Mouse (Mus musculus) forebrain, embryonic 15.5 days (tissue): ENCODE data around the gene Tmem269. TPM values are rescaled to one million over a fixed set of nuclear protein-coding genes. Genes with fewer than 3 reads are reported as not detected.

Experiments
- ATAC-seq: fragments of 200-750 bp; cut with Nextera tagmentation; replicated peaks from 2 replicates; pipeline ENCODE4 v1.8.0; 2017; ENCODE audit warnings: mild to moderate bottlenecking, moderate TSS enrichment, moderate library complexity
- H3K27ac ChIP-seq: fragments of 300-500 bp; sonication (generic); replicated peaks from 2 replicates; pipeline ENCODE4 v1.5.1; 2015; ENCODE audit warnings: mild to moderate bottlenecking, inconsistent platforms
- H3K27me3 ChIP-seq: fragments of 300-500 bp; sonication (generic); 2 replicates; pipeline ENCODE4 v1.6.1; 2015; ENCODE audit warnings: inconsistent platforms
- H3K36me3 ChIP-seq: fragments of 300-500 bp; sonication (generic); 2 replicates; pipeline ENCODE4 v1.6.1; 2015; ENCODE audit warnings: mild to moderate bottlenecking, inconsistent platforms
- H3K4me1 ChIP-seq: fragments of 300-500 bp; sonication (generic); 2 replicates; pipeline ENCODE4 v1.6.1; 2015; ENCODE audit warnings: inconsistent platforms
- H3K4me2 ChIP-seq: fragments of 300-500 bp; sonication (generic); replicated peaks from 2 replicates; pipeline ENCODE4 v1.6.1; 2015; ENCODE audit warnings: mild to moderate bottlenecking, inconsistent platforms
- H3K4me3 ChIP-seq: fragments of 300-500 bp; sonication (generic); 2 replicates; pipeline ENCODE4 v1.5.1; 2015; ENCODE audit warnings: mild to moderate bottlenecking, inconsistent platforms
- H3K9ac ChIP-seq: fragments of 300-500 bp; sonication (generic); replicated peaks from 2 replicates; pipeline ENCODE4 v1.6.1; 2015; ENCODE audit warnings: mild to moderate bottlenecking, inconsistent platforms
- H3K9me3 ChIP-seq: fragments of 300-500 bp; sonication (generic); 2 replicates; pipeline ENCODE4 v1.6.1; 2016; ENCODE audit warnings: inconsistent platforms
- WGBS: fragments of 180-500 bp; shearing (Covaris S2); methylation state at CpG from one replicate; pipeline ENCODE4 v1.1.7; 2015; ENCODE audit warnings: mixed read lengths; 5-methylcytosine and 5-hydroxymethylcytosine counted together
- polyA plus RNA-seq: library from polyadenylated mRNA; unstranded; fragments of >200 nt; fragmentation: Nextera tagmentation; extraction: Ambion mirVana; gene quantifications from 2 replicates; pipeline ENCODE4 v1.2.1, GENCODE M21; 2015

Gene Tmem269
- polyA plus RNA-seq, 1 experiment from 2014 or later: 0.17 TPM

DNA sequence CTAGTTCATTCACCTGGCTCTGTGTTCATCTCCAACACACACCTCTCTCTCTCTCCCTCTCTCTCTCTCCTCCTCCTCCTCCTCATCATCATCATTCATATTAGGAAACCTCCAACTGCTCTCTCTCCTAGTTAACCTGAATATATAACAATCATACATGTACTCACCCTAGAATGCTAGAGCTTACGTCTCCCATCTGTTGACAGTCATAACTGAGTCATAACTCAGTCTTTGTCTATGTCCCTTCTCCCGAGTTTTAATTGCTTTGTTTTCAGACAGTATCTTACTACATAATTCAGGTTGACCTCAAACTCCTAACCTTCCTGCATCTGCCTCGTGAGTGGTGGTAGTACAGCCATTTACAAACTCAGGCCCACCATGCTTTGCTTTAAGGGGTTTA is 26.7 kb downstream of the Tmem269 start:
- Histone ChIP-seq H3K4me2 (no peak overlapping the region), H3K9me3 (no peaks in the 10 kb centered on the region), H3K9ac (no peak overlapping the region), H3K36me3 (no peaks in the 10 kb centered on the region), H3K4me3 (no peak overlapping the region), H3K27me3 (no peaks in the 10 kb centered on the region), H3K4me1 (peaks cover 4% of the 10 kb centered on the region), H3K27ac (no peak overlapping the region)
- ATAC-seq: no peak
- 77% methylated on average over 3 of the region's 3 CpGs for WGBS

DNA sequence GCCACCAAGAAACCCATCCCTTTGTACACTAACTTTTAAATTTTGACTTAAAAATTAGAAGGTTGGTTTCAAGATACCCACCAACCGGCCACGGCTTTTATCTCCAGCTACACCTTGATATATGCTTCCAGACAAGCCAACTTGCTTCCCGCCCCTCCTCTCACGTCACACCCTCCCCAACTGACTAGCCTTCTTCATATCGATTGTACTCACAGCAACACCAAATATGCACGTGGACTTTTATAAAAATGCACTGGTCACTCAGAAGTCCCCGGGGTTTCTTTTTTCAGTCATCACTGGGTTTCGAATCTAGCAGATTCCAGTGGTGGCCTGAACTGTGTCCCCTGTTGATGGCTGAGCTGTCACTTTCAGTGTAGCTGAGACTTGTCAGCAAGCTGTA is 27.4 kb downstream of the Tmem269 start:
- no peak overlapping the region for H3K9ac ChIP-seq
- ATAC-seq: no peak
- no peak overlapping the region for H3K4me2 ChIP-seq
- H3K4me3 ChIP-seq: no peak overlapping the region
- H3K27me3 ChIP-seq: no peaks in the 10 kb centered on the region; the same call in 1 of the 2 replicates
- H3K36me3 ChIP-seq: no peaks in the 10 kb centered on the region
- H3K4me1 ChIP-seq: no peaks in the 10 kb centered on the region
- H3K9me3 ChIP-seq: no peaks in the 10 kb centered on the region
- H3K27ac ChIP-seq: no peak overlapping the region
- WGBS: 90% methylated on average over 8 of the region's 8 CpGs

DNA sequence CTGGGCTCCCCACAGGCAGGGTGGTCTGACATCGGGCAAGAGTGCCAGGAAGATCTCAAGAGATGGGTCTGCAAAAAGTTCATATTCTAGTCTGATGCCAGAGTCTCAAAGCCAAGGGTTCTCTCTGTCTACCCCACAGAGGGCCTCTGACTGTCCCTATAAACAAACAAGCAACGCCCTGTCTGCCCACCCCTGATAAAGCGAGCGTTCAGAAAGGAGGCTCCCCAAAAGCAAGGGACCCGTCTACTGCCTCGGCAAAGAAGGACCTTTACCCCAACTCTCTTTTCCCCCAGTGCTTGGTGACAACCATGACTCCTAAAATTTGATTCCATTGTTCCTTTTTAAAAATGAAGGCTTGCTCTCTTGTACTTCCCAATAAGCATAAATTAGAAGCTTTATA is 28.2 kb downstream of the Tmem269 start, which contains the start of gene Ermap:
Gene Ermap (minus strand): TSS at position 148 of the 400 bp plus-strand sequence.
- H3K36me3 ChIP-seq: no peaks in the 10 kb centered on the region
- no peak within 1 kb of the TSS for H3K9ac ChIP-seq
- no peak within 1 kb of the TSS for H3K4me3 ChIP-seq
- no peaks in the 10 kb centered on the region; the same call in 1 of the 2 replicates for H3K27me3 ChIP-seq
- H3K4me1 ChIP-seq: no peaks in the 10 kb centered on the region
- H3K9me3 ChIP-seq: no peaks in the 10 kb centered on the region
- 77% methylated on average over 6 of the region's 6 CpGs for WGBS
- no peak within 1 kb of the TSS for H3K4me2 ChIP-seq
- ATAC-seq: no peak
- no peak within 1 kb of the TSS for H3K27ac ChIP-seq

DNA sequence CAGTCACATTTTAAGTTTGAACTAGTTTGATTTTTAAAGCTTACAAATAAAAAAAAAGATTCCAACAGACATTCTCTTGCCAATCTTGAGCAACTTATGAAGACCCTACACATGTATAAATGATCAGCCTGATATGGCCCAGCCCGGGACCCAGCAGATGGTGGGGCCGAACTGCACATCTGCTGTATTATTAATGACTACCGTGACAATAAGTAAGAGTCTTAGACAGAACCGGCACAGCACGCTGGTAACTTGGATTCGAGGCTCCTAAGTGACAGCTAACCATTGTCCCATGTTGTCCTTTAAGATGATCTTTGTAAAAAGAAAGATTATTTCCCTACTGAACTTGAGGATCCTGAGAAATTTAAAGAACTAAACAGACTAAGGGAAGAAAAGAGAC is 28.6 kb downstream of the Tmem269 start:
- no peak overlapping the region for H3K27ac ChIP-seq
- no peak overlapping the region for H3K4me3 ChIP-seq
- H3K27me3 ChIP-seq: no peaks in the 10 kb centered on the region; the same call in 1 of the 2 replicates
- no peaks in the 10 kb centered on the region for H3K4me1 ChIP-seq
- no peak overlapping the region for H3K9ac ChIP-seq
- H3K9me3 ChIP-seq: no peaks in the 10 kb centered on the region
- ATAC-seq: no peak
- no peak overlapping the region for H3K4me2 ChIP-seq
- WGBS: 63% methylated on average over 6 of the region's 6 CpGs
- H3K36me3 ChIP-seq: no peaks in the 10 kb centered on the region

DNA sequence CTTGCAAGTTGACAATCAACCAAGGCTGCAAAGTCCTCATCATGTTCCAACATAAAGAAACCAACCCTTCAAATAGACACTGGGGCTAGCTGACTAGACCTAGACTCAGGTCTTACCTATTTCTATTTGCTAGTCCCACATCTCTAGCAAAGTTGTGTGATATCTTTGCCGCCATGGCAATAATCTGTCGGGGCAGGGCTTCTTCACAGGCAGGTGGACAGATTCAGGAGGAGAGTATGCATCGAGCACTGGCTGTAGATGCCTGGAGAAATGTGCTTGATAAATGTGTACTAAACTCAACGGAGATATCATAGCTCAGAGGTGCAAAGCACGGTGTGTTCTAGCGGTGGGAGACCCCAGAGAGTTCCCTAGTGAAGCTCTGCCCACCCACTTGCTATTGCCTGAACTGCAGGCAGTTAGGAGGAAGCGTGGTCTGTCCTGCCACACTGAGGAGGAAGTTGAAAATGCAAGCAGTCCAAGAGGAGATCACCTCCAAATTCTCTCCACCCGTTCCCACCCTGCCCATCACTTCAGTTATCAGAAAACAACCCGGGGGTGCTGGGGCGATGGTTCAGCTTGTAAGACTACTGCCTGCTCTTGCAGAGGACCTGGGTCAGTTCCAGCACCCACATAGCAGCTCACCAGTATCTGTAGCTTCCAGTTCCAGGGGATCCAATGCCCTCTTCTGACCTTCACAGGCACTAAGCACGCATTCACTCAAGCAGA is 29.8 kb downstream of the Tmem269 start:
- no peaks in the 10 kb centered on the region; the same call in 1 of the 2 replicates for H3K27me3 ChIP-seq
- H3K27ac ChIP-seq: no peak overlapping the region
- no peak overlapping the region for H3K4me3 ChIP-seq
- no peaks in the 10 kb centered on the region for H3K36me3 ChIP-seq
- H3K4me1 ChIP-seq: no peaks in the 10 kb centered on the region
- H3K9ac ChIP-seq: no peak overlapping the region
- no peak for ATAC-seq
- 60% methylated on average over 11 of the region's 11 CpGs for WGBS
- no peaks in the 10 kb centered on the region for H3K9me3 ChIP-seq
- no peak overlapping the region for H3K4me2 ChIP-seq

DNA sequence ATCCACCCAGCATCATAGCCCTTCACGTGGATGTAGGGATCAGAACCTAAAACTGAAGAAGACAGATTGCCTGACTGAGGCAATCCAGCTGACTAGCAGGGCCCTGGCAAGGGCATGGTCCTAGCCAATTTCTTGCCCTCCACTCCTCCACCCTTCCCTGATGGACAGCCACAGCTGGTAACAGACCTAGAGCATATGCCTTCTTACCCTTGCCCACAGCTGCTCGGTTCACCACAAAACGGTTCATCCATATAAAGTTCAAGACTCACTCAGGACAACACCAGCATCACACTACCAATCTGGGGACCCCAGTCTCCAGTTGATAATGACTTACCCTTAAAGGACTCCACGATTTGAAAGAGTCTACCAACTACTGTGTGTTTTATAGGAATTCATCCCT is 32.2 kb downstream of the Tmem269 start:
- no peak overlapping the region for H3K27ac ChIP-seq
- 81% methylated on average over 4 of the region's 4 CpGs for WGBS
- H3K9ac ChIP-seq: no peak overlapping the region

DNA sequence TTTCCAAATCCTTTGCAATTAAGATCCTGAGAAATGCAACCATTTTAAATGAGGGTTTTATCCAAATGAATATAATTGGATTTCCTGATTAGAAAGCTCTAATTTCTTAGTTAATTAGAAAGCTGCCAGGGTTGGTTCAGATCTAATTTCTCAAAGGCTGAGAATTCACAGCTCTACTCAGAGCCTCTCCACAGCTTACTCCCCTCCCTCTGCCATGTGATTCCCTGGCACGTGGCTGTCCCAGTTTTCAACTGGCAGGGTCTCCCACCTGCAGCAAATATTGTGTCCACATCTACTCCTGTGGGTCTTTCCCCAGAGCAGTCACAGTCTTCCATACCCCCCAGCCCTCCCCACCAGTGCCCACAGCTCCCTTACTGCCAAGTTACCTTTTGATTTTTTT is 34.5 kb downstream of the Tmem269 start:
- Histone ChIP-seq H3K36me3 (no peaks in the 10 kb centered on the region), H3K4me2 (no peak overlapping the region), H3K27ac (no peak overlapping the region), H3K4me1 (no peaks in the 10 kb centered on the region), H3K4me3 (no peak overlapping the region), H3K27me3 (no peaks in the 10 kb centered on the region; the same call in 1 of the 2 replicates), H3K9me3 (no peaks in the 10 kb centered on the region), H3K9ac (no peak overlapping the region)
- no peak for ATAC-seq
- WGBS: 17% methylated on average over 1 of the region's 1 CpGs

More for the DNA sequence above, 32.2 kb downstream of the Tmem269 start:
- Histone ChIP-seq H3K27me3 (no peaks in the 10 kb centered on the region; the same call in 1 of the 2 replicates), H3K36me3 (no peaks in the 10 kb centered on the region), H3K4me3 (no peak overlapping the region), H3K9me3 (no peaks in the 10 kb centered on the region), H3K4me2 (no peak overlapping the region), H3K4me1 (no peaks in the 10 kb centered on the region)
- ATAC-seq: no peak

DNA sequence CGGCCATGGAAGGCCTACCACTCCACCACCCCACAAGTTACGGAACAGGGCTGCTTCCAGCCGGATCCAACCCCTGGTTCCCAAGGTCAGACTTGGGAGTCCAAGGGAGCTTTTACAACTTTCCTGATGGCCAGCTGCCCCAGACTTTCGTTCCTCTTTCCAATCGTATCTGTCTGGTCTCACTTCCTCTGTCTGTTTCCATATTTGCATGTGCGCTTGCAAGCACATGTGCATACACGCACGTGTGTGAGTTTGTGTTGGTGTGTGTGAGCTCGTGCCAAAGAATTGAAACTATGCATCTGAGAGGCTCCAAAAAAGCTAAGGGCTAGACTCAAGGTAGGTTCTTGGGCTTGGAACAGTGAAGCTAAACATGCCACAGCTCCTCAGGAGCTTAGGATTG is 36.6 kb downstream of the Tmem269 start:
- Histone ChIP-seq H3K4me2 (no peak overlapping the region), H3K4me1 (no peaks in the 10 kb centered on the region), H3K27me3 (no peaks in the 10 kb centered on the region; the same call in 1 of the 2 replicates), H3K36me3 (no peaks in the 10 kb centered on the region), H3K27ac (no peak overlapping the region), H3K4me3 (no peak overlapping the region), H3K9me3 (no peaks in the 10 kb centered on the region), H3K9ac (no peak overlapping the region)
- 92% methylated on average over 9 of the region's 9 CpGs for WGBS
- ATAC-seq: no peak

DNA sequence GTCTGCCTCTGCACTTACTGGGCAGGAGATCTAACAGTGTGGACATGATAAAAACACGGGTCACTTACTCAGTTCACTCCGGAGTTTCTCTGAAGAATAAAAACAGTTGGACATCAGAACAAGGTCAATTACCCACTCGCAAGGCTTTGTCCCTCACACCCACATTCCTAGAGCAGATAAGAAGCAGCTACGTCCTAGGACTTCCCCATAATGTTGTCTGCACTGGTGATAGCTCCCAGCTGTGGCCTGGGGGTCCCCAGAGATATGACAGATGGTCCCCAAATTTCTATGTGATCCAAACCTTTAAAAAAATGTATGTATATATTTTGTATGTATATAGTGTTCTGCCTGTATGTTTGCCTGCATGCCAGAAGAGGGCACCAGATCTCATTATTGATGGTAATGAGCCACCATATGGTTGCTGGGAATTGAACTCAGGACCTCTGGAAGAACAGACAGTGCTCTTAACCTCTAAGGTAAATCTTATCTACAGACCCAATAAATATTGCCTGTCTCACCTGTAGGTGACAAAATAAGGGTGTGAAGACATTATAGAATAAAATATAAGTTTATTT is 37.8 kb downstream of the Tmem269 start:
- no peaks in the 10 kb centered on the region for H3K36me3 ChIP-seq
- H3K4me2 ChIP-seq: no peak overlapping the region
- H3K27me3 ChIP-seq: no peaks in the 10 kb centered on the region
- H3K9ac ChIP-seq: no peak overlapping the region
- WGBS: 59% methylated on average over 4 of the region's 4 CpGs
- H3K4me1 ChIP-seq: no peaks in the 10 kb centered on the region
- no peak overlapping the region for H3K4me3 ChIP-seq
- ATAC-seq: no peak
- H3K27ac ChIP-seq: no peak overlapping the region
- H3K9me3 ChIP-seq: no peaks in the 10 kb centered on the region

DNA sequence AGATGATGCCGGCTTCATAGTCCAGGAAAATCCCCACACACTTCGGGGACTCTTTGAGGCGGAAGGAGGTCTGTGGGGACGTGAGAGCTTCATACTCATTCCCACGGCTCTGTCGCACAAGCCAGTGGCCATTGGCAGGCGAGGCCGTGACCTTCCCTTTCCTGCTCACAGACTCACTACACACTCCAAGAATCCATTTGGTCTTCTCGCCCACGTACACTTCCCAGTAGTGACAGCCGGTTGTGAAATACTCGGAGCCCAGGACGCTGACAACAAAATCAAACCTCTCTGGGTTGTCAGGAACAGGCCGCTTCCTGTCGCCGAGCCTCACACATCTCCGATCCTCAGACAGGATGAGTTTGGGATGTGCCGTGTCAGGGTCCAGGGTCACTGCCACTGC is 39.7 kb downstream of the Tmem269 start:
- H3K9me3 ChIP-seq: no peaks in the 10 kb centered on the region
- WGBS: 82% methylated on average over 18 of the region's 18 CpGs

DNA sequence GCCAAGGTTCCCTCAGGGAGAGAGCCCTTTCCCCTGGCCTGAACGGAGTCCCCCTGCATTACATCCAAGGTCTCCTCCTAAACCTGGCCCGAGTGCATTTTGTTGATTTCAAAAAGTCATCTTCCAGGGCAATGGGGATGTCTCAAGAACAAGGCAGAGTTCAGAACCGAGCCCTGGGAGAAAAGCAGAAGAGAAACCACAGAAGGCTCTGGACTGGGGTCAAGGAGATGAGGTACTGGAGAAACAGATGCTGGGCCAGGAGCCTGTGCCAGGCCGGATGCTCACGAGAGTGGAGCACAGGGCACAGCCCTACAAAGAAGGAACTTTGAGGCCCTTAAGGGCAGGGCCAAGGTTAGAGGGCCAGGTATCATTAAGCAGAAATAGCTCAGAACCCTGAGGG is 40.3 kb downstream of the Tmem269 start:
- Histone ChIP-seq H3K27ac (no peak overlapping the region), H3K9ac (no peak overlapping the region), H3K4me2 (no peak overlapping the region), H3K9me3 (no peaks in the 10 kb centered on the region), H3K4me1 (peaks cover 9% of the 10 kb centered on the region), H3K27me3 (no peaks in the 10 kb centered on the region), H3K4me3 (no peak overlapping the region), H3K36me3 (no peaks in the 10 kb centered on the region)
- no peak for ATAC-seq
- WGBS: 80% methylated on average over 5 of the region's 5 CpGs

More for the DNA sequence above, 39.7 kb downstream of the Tmem269 start:
- H3K36me3 ChIP-seq: no peaks in the 10 kb centered on the region
- no peak overlapping the region for H3K27ac ChIP-seq
- no peak overlapping the region for H3K4me3 ChIP-seq
- H3K27me3 ChIP-seq: no peaks in the 10 kb centered on the region
- H3K9ac ChIP-seq: no peak overlapping the region
- peaks cover 3% of the 10 kb centered on the region for H3K4me1 ChIP-seq
- no peak for ATAC-seq
- no peak overlapping the region for H3K4me2 ChIP-seq

DNA sequence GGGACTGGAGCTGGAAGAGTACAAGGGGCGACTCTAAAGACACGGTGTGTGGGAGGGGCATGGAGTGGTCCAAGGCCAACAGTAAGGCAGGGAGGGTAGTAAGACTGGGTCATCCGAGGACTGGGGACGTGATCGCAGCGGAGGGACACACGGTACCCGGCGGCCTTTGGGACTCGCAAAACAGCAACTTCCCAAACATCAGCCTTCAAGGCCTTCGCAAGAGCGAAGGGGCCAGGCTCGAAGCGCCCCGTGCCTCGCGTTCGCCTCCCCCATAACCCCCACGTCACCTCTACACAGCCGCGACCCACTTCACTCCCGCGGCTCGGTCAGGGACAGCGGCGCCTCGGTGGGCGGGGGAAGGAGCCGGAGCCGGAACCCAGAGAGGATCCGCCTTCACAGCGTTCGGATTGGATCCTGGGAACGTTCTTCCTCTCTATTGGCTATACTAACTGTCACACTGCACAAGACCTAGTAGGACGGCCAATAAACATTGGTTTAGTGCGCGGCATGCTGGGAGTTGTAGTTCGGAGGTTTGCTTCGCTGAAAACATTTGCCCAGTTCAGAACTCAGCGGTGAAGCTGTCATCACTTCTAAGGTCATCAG is 44.1 kb downstream of the Tmem269 start, which contains the start of gene Zfp691:
Gene Zfp691 (minus strand): TSS at position 345 of the 603 bp plus-strand sequence.
- Histone ChIP-seq H3K27me3 (no peaks in the 10 kb centered on the region), H3K36me3 (0 out of 2 replicates have a peak, but pooled peaks cover 3% of the 10 kb centered on the region), H3K9me3 (no peaks in the 10 kb centered on the region), H3K4me3 (peak within 1 kb of the TSS; percentile 71), H3K9ac (peak within 1 kb of the TSS; percentile 81), H3K27ac (peak within 1 kb of the TSS; percentile 29), H3K4me2 (peak within 1 kb of the TSS; percentile 66), H3K4me1 (peaks cover 20% of the 10 kb centered on the region)
- WGBS: under 1% methylated on average over 40 of the region's 40 CpGs
- peak; percentile 100 for ATAC-seq
